Mouse (Mus musculus): ENCODE results near the gene Shisal1. TPM values are rescaled to one million over a fixed set of nuclear protein-coding genes. Genes with fewer than 3 reads are reported as not detected.

Shisal1 gene
- polyA plus RNA-seq (2015; fragmentation: Nextera tagmentation; extraction: Ambion mirVana): 0.06 and 0.08 TPM in 2 replicates

- WGBS: 21% methylated on average over 8 of the region's 9 CpGs
- H3K27ac ChIP-seq (ENCODE audit: low read length): no peak within 1 kb of the TSS
Observed at GRCm38 (mm10) chr15:84446997-84447396, at the start of gene Shisal1. Gene Shisal1, minus strand, starts transcription at chr15:84447097.

GRCm38 (mm10) chr15:84490486-84490885 is 43.6 kb upstream of the Shisal1 start:
- Histone ChIP-seq H3K36me3 (ENCODE audit: insufficient read depth, low read length) (no peaks in the 10 kb centered on the region), H3K9me3 (ENCODE audit: low read length) (no peaks in the 10 kb centered on the region), H3K9ac (replicated peaks; ENCODE audit: low read depth) (no peak overlapping the region), H3K27ac (ENCODE audit: low read length) (no peak overlapping the region), H3K4me2 (replicated peaks; ENCODE audit: low read depth, low read length) (no peak overlapping the region), H3K4me3 (ENCODE audit: low read depth, low read length) (no peak overlapping the region), H3K27me3 (replicated peaks; ENCODE audit: insufficient read depth, low read length) (no peaks in the 10 kb centered on the region), H3K4me1 (ENCODE audit: insufficient read depth, low read depth, low read length) (no peaks in the 10 kb centered on the region)
- DNase-seq (ENCODE audit: low spot score) (no peak), ATAC-seq (no peak)
- WGBS: 59% methylated on average over 7 of the region's 7 CpGs
- TF ChIP-seq CTCF (IDR thresholded peaks at IDR 0.05): no peak
- TF ChIP-seq EP300 (IDR thresholded peaks at IDR 0.05): no peak

More at GRCm38 (mm10) chr15:84446997-84447396, at the start of gene Shisal1:
- Histone ChIP-seq H3K4me3 (ENCODE audit: low read depth, low read length) (peak within 1 kb of the TSS; percentile 34), H3K9me3 (ENCODE audit: low read length) (no peaks in the 10 kb centered on the region), H3K27me3 (replicated peaks; ENCODE audit: insufficient read depth, low read length) (peaks cover 19% of the 10 kb centered on the region), H3K4me1 (ENCODE audit: insufficient read depth, low read depth, low read length) (no peaks in the 10 kb centered on the region), H3K36me3 (ENCODE audit: insufficient read depth, low read length) (no peaks in the 10 kb centered on the region), H3K4me2 (replicated peaks; ENCODE audit: low read depth, low read length) (peak within 1 kb of the TSS; percentile 57), H3K9ac (replicated peaks; ENCODE audit: low read depth) (no peak within 1 kb of the TSS)
- DNase-seq (ENCODE audit: low spot score): no peak
- ATAC-seq: no peak
- TF ChIP-seq EP300 (IDR thresholded peaks at IDR 0.05): no peak
- TF ChIP-seq CTCF (IDR thresholded peaks at IDR 0.05): no peak

GRCm38 (mm10) chr15:84484255-84484654 is 37.4 kb upstream of the Shisal1 start:
- DNase-seq (ENCODE audit: low spot score): no peak
- H3K27me3 ChIP-seq (replicated peaks; ENCODE audit: insufficient read depth, low read length): no peaks in the 10 kb centered on the region

GRCm38 (mm10) chr15:84483622-84484021 is 36.7 kb upstream of the Shisal1 start:
- ATAC-seq (no peak), DNase-seq (ENCODE audit: low spot score) (no peak)
- no peaks in the 10 kb centered on the region for H3K4me1 ChIP-seq (ENCODE audit: insufficient read depth, low read depth, low read length)
- 47% methylated on average over 5 of the region's 5 CpGs for WGBS
- H3K27ac ChIP-seq (ENCODE audit: low read length): no peak overlapping the region
- H3K36me3 ChIP-seq (ENCODE audit: insufficient read depth, low read length): no peaks in the 10 kb centered on the region
- no peak overlapping the region for H3K4me3 ChIP-seq (ENCODE audit: low read depth, low read length)
- TF ChIP-seq CTCF (IDR thresholded peaks at IDR 0.05): no peak
- TF ChIP-seq EP300 (IDR thresholded peaks at IDR 0.05): no peak
- H3K4me2 ChIP-seq (replicated peaks; ENCODE audit: low read depth, low read length): no peak overlapping the region
- no peak overlapping the region for H3K9ac ChIP-seq (replicated peaks; ENCODE audit: low read depth)
- H3K9me3 ChIP-seq (ENCODE audit: low read length): no peaks in the 10 kb centered on the region
- H3K27me3 ChIP-seq (replicated peaks; ENCODE audit: insufficient read depth, low read length): no peaks in the 10 kb centered on the region

More at GRCm38 (mm10) chr15:84484255-84484654, 37.4 kb upstream of the Shisal1 start:
- Histone ChIP-seq H3K4me3 (ENCODE audit: low read depth, low read length) (no peak overlapping the region), H3K9ac (replicated peaks; ENCODE audit: low read depth) (no peak overlapping the region), H3K27ac (ENCODE audit: low read length) (no peak overlapping the region), H3K4me1 (ENCODE audit: insufficient read depth, low read depth, low read length) (no peaks in the 10 kb centered on the region), H3K9me3 (ENCODE audit: low read length) (no peaks in the 10 kb centered on the region), H3K36me3 (ENCODE audit: insufficient read depth, low read length) (no peaks in the 10 kb centered on the region), H3K4me2 (replicated peaks; ENCODE audit: low read depth, low read length) (no peak overlapping the region)
- TF ChIP-seq EP300 (IDR thresholded peaks at IDR 0.05): no peak
- no peak for TF ChIP-seq CTCF (IDR thresholded peaks at IDR 0.05)
- ATAC-seq: no peak
- WGBS: 59% methylated on average over 4 of the region's 4 CpGs

- Histone ChIP-seq H3K27ac (ENCODE audit: low read length) (no peak overlapping the region), H3K27me3 (replicated peaks; ENCODE audit: insufficient read depth, low read length) (no peaks in the 10 kb centered on the region), H3K4me2 (replicated peaks; ENCODE audit: low read depth, low read length) (no peak overlapping the region), H3K4me1 (ENCODE audit: insufficient read depth, low read depth, low read length) (no peaks in the 10 kb centered on the region), H3K4me3 (ENCODE audit: low read depth, low read length) (no peak overlapping the region), H3K9ac (replicated peaks; ENCODE audit: low read depth) (no peak overlapping the region), H3K9me3 (ENCODE audit: low read length) (no peaks in the 10 kb centered on the region), H3K36me3 (ENCODE audit: insufficient read depth, low read length) (no peaks in the 10 kb centered on the region)
- whole genome bisulfite sequencing: 64% methylated on average over 13 of the region's 13 CpGs
- ATAC-seq (no peak), DNase-seq (ENCODE audit: low spot score) (no peak)
- TF ChIP-seq EP300 (IDR thresholded peaks at IDR 0.05) (no peak), CTCF (IDR thresholded peaks at IDR 0.05) (no peak)
Observed at GRCm38 (mm10) chr15:84481259-84481877, 34.5 kb upstream of the Shisal1 start.

- Histone ChIP-seq H3K27me3 (replicated peaks; ENCODE audit: insufficient read depth, low read length) (no peaks in the 10 kb centered on the region), H3K27ac (ENCODE audit: low read length) (no peak overlapping the region), H3K36me3 (ENCODE audit: insufficient read depth, low read length) (no peaks in the 10 kb centered on the region), H3K4me3 (ENCODE audit: low read depth, low read length) (no peak overlapping the region), H3K4me1 (ENCODE audit: insufficient read depth, low read depth, low read length) (no peaks in the 10 kb centered on the region), H3K4me2 (replicated peaks; ENCODE audit: low read depth, low read length) (no peak overlapping the region), H3K9me3 (ENCODE audit: low read length) (no peaks in the 10 kb centered on the region), H3K9ac (replicated peaks; ENCODE audit: low read depth) (no peak overlapping the region)
- DNase-seq (ENCODE audit: low spot score) (no peak), ATAC-seq (peak; percentile 23)
- WGBS: 22% methylated on average over 8 of the region's 8 CpGs
- TF ChIP-seq EP300 (IDR thresholded peaks at IDR 0.05): no peak
- TF ChIP-seq CTCF (IDR thresholded peaks at IDR 0.05): no peak
Observed at GRCm38 (mm10) chr15:84469391-84469790, 22.5 kb upstream of the Shisal1 start.

Measured in lung, postnatal 0 days (tissue).